Mouse (Mus musculus) retina, adult 2 months (tissue): ENCODE measurements around the gene Zfp62.

ENCODE experiments used
- DNase-seq: peaks from one replicate; pipeline ENCODE4 v3.0.0-alpha.2; 2012; ENCODE audit warnings: low read depth, low spot score

Gene Zfp62

DNA sequence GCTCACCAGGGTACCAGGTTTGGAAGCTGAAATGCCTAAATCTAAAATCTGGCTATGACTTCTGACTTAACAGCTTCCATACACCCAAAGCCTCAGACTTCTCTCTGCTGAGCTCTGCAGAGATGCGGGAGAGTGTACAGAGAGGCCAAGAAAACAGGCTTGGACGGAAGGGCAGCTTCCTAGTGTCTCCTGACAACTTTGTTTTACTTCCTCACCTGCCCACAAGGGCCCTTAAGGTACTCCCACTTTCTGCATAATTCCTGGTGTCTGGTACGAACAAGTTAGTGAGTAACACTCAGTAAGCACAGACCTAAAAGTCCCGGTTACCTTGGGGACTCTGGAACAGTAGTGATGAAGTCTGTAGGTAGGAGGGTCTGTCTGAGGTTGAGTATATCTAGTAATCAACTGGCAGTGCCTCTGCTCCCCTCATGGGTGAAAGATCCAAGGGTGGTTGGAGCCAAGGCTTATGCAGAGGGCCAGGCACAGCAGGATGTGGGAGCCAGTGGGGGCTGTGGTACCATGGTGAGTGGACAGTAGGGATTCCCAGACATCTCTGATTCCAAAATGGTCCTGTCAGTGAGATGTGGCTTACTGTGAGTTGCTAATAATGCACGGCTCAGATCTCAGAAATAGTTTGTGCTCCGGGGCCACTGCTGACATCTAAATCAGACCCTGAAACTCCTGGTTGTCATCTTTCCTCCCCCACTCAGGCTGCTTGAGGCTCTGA, 46.0 kb downstream of the Zfp62 start:
- DNase-seq: no peak

DNA sequence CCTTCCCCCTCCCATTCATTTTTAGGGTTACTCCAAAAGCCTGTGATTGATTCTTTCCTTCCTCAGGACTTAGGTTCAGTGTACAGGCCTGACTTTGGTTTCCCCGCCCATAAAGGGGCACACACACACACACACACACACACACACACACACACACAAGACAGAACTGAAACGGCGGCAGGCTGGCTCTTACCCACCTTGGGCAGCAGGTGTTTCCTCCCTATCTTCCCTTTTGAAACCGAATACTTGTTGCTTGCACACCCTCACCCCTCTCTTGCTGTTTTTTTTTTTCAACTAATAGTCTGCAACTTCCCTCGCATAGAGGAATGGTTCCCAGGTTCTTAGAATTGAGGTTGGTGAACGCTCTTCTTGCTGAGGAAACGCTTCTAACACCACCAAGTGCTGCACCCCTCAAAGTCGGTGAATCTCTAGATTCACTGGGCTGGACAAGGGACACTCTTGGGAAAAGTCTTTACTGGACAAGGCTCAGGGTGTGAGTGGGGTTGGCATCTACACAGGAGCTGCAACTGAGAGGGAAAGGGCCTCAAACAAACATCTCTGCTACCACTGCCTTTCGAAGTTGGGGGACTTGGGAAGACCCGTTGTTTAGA, 46.8 kb downstream of the Zfp62 start:
- DNase-seq: no peak

DNA sequence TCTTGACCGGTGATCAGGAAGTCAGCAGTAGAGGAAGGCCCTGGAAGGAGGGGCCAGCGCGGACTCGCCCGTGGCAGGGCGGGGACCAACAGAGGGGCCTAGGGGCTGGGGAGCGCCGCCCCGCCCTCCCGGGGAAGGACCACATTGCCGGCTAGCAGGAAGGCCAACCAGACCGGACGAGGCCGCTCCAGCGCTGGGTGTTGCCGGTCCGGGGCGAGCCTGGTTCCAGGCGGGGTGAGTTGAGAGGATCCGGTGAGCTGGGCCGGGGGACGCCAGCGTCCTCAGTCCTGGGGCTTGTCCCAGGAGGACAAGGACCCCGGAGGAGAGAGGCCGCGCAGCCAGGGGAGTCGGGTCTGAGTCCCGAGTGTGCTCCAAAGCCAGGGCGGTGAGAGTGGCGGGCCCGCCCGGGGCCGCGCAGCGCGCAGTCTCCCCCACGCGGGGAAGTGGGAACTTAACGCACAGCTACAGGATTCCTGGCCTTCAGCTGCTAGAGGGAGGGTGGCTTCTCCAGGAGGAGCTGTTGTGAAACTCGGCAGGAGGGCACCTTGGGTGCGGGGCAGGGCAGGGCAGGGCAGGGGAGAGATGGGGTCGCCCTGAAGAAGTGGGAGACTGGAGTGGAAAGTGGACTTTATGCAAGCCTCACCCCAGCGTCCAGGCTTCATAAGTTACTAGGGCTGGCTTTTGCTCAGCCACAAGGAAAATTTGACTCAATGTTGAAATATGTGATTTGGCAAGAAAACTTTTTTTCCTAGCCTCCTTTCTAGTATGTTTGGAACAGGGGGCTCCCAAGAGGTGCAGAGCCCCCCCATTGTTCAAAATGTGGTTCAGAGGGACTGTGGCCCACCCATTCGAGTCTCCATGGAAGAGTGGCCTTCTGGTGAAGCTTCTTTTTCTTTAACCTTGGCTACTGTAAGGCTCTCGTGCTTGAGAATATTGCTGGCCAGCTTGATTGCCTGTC, 47.6 kb downstream of the Zfp62 start:
- DNase-seq: peak; percentile 41

DNA sequence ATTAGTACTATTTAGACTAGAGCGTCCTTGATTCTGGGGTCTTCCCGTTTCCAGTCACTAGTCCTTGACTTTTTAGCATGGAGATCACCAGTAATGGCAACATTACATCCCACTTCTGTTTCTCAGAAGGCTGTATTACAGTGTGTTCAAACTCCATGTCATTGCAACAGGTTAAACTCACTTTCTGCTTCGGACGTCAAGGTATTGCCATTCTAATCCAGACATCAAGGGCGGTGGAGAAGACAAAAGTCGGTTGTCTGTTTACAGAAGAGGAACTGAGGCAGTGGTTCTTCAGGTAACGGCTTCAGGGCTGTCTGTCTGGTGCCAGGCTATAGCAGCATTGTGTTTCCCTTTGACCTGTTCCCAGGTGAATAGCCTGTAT, 48.3 kb downstream of the Zfp62 start:
- no peak for DNase-seq

DNA sequence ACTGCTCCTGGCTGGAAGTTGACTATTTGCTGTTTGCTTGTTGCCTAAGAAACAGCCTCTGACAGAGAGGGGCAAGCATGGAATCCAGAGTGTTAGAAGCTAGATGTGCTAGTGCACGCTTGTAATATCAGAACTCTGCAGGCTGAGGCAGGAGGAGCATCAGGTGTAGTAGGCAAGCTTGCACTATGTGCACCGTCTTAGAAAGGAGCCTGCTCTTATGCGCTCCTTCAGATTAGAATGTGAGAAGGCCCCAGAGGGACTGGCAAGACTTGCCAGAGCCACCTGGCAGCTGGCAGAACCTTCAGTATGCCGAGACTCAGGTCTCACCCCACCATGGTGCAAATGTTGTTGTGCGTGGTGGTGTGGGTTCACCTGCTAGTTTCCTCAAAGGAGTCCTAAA, 49.0 kb downstream of the Zfp62 start:
- DNase-seq: no peak

DNA sequence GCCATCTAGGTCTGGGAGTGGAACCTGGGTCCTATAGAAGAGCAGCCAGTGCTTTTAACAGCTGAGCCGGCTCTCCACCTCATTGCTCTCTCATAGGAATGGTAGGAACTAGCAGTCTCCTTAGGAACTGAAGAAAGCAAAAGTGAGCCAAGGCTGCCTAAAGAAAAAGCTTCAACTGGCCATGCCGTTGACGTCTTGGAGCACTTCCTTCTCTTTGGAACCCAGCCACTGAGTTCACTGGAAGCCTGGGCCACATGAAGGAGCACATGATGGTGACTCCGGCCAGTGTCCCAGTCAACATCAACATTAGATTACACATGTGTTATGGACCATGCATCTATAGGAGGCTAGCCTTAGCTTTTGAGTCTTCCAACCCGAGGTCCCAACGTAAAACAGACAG, 49.9 kb downstream of the Zfp62 start:
- no peak for DNase-seq

DNA sequence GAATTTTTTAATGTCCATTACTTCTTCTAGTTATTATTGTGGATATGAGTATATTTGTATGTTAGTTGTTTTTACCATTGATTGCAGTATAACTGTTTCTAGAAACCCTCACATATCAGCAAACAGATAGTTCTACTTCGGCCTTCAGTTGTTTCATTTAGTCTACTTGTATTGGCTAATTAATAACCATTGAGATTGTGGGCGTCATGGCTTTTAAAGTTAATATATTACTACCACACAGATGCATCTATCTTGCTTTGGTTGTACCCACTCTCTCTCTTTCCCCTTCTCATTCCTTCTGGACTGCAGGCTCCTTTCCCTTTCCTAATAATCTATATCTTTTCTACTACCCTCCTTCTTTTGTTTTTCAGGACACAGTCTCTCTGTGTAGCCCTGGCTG, 56.2 kb downstream of the Zfp62 start:
- no peak for DNase-seq

DNA sequence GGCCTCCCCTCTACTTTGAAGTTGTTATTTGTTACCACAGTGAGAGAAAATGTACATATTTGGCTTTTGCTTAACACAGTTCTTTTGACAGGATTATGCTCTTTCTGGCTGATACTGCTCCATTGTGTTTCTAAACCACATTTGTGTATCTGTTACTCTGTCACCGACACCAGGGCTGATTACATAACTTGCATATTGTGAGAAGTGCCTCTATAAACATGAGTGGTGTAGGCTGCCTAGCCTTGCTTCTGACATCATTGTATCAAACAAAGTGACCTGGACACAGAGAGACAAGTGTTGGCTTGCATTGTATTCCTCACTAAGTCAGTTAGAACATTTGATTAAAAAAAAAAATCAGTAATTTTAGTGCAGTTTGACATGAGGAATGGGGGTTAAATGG, 56.7 kb downstream of the Zfp62 start:
- no peak for DNase-seq

DNA sequence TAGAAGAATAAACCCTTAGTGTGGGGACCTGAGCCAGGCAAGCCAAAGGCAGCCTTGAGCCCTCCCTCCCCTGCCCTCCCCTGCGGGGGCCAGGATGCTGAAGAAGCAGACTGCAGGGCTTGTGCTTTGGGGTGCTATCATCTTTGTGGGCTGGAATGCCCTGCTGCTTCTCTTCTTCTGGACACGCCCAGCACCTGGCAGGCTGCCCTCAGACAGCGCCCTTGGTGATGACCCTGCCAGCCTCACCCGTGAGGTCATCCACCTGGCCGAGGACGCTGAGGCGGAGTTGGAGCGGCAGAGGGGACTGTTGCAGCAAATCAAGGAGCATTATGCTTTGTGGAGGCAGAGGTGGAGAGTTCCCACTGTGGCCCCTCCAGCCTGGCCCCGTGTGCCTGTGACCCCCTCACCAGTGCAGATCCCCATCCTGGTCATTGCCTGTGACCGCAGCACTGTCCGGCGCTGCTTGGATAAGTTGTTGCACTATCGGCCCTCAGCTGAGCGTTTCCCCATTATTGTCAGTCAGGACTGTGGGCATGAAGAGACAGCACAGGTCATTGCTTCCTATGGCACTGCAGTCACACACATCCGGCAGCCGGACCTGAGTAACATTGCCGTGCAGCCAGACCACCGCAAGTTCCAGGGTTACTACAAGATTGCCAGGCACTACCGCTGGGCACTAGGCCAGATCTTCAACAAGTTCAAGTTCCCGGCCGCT, 57.7 kb downstream of the Zfp62 start:
- DNase-seq: no peak

DNA sequence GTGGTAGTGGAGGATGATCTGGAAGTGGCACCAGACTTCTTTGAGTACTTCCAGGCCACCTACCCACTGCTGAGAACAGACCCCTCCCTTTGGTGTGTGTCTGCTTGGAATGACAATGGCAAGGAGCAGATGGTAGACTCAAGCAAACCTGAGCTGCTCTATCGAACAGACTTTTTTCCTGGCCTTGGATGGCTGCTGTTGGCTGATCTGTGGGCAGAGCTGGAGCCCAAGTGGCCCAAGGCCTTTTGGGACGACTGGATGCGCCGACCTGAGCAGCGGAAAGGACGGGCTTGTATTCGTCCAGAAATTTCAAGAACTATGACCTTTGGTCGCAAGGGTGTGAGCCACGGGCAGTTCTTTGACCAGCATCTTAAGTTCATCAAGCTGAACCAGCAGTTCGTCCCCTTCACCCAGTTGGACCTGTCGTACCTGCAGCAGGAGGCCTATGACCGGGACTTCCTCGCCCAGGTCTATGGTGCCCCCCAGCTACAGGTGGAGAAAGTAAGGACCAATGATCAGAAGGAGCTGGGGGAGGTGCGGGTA, 58.3 kb downstream of the Zfp62 start:
- no peak for DNase-seq

DNA sequence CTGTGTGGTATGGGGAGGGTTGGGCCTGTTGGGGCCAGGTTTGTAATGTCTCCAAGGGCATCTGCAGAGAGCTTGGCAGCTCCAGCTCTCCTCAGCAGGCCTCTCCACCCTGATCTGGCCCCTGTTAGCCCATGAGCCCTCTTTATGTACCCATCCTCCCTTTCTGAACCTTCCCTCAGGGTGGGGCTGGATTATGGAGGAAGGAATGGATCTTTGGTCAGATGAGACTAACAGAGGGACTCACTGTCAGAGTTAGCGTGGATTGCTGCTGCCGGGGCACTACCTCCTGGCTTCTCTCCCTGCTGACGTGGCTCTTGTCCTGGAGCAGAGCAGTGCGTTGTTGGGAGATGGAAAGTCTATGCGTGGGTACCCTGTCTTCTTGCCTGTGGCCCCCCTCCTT, 59.2 kb downstream of the Zfp62 start:
- no peak for DNase-seq

DNA sequence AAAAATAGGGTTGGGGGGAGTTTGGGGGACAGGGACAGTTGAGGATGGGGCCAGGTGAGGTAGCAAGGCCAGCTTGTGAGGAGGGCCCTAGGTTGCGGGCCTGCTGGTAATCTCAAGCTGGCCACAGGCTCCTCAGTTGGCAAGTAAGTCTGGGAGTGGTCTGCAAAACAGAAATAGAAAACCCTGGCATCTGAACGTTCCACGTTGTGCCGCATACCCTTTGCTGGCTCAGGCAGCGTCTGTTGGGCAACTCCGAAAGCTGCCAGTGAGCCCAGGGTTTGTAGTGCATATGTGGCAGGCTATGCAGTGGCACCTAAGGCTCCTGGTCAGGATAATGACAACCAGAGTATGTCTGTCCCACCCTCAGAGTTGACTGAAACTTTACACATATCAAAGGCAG, 60.1 kb downstream of the Zfp62 start:
- no peak for DNase-seq

DNA sequence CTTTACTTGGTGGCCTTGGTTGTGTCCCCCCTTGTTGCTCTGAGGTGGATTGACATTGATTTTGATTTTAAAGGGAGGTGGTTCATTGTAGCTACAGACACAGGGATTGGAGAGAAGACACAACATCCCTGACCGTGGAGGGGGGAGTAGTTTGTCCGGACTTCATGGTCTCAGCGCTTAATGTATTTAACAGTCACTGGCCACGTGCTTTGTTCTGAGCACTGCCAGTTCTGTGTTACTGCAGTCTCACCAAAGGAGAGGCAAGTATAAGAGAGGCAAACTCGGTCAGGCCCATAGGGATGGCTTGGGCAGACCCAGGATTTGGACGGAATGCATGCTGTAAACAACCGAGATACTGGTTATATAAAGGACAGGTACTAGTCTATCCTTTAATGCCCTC, 61.0 kb downstream of the Zfp62 start:
- no peak for DNase-seq

DNA sequence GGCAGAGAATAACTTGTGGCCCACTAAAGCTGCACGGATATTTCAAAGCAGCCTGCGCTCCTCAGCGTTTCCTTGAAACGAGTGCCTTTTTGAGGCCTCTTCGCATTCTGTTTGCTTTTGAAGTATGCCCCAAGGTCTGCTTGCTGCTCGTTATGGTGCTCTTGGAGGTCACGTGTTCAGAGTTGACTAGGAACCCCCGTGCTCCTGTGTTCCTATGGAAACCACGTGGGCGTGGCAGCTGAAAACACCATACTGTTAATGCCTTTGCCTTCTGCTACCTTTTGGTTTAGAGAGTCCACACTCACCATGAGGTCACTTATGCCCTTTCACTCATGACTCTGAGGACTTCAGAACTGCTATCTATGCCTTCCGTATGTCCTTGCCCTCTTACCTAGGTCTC, 61.5 kb downstream of the Zfp62 start:
- DNase-seq: no peak

DNA sequence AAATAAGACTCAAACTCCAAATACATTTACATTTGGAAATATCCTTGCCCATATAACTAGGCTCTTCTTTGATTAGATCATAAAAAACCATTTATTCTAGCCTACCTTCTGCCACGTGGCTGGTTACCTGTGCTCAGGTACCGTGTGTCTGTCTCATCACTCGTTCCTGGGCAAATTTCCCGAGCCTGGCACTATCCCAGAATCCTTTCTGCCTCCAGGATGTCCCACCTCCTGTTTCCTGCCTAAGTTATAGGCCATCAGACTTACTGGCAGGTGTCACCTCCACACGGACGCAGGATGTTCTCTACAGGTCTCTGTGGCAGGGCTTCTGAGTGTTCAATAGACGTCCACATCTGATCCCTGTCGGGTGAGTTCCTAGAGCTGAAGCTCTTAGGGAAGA, 62.0 kb downstream of the Zfp62 start:
- DNase-seq: no peak

DNA sequence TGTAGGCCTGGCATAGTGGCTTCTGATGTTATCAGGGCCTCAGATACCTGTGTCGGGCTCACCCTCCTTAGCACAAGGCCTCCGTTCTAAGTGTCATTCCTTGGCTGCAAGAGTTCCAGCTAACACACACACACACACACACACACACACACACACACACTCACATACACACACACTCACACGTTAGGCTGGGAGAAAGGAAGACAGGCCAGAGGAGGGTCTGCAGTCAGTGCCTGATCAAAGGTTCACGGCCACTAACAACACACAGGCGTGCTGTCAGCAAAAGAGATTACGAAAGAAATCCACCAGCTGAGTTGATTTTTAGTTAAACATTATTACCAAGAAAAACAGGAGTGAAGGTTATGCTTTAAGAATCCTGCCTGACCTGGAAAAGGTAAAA, 63.6 kb downstream of the Zfp62 start:
- no peak for DNase-seq

DNA sequence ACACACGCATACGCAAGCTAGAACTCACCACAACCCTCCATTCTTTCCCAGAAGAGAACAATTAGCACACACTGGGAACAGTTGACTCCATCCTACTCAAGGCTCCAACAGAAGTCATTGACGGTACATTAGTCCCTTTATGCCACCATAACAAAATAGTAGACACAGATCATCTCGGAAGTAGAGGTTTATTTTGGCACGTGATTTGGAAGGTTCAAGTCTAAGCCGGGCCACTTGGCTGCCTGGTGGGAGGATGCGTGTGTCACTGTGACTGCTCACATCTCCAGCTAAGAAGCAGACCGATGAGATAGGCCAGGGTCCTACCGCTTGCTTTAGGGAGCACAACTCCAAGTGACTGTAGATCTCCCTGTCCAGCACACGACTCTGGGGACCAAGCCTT, 64.2 kb downstream of the Zfp62 start:
- no peak for DNase-seq

DNA sequence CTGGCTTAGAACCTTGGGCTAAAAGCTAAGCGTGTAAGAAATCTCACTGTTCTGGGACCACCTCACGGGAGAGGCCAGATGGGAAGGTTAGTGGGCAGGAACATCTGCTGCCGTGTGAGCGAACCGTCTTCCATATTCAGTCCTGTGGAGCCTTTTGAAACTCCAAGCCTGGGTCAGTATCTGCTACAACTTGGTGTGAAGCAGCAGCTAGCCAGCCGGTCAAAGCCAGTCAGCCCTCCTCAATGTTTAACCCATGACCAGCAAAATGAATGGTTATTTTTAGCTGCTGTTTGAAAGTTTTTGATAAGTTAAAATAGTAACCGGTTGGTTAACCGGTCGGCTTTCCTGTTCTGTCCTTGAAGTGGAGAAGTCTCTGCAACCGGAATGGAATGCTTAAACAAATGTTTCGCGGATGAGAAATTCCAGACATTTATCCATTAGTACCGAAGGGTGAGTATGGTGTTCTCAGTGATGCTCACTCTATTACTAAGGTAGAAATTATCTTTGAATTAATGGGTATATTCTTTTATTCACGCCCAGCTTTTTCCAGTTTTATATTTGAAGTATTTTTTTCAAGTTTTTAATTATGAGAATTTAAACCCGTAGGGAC, 65.0 kb downstream of the Zfp62 start:
- DNase-seq: no peak
